Mouse (Mus musculus): ENCODE data around the gene Dcdc2c.

DNA sequence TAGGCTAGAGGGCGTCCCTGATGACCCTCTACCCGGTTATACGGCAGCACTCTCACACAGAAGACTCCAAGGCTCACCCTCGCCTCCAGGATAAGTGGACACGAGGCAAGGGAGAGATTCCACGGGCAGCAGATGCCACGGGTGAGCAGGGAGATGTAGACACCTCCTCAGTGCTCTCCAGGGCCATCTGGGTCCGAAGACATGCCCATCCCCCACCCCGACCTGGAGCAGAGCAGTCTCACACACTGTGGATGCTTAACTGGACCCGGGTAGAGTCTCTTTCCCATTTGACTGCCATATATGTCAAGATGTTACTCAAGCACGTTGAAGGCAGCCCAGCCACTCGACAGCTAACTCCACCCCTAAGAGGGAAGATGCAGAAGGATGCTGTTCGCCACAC, 38.2 kb upstream of the Dcdc2c start:
- TF ChIP-seq EP300 (IDR thresholded peaks at IDR 0.05) (no peak), CTCF (IDR thresholded peaks at IDR 0.05) (no peak)

Measured in lung, postnatal 0 days (tissue).